8 mouse cellular contexts compared by ENCODE assay signal in genomic region chr15:82165332-82166239, GRCm38 (mm10). TPM values are rescaled to one million over a fixed set of nuclear protein-coding genes. Genes with fewer than 3 reads are reported as not detected.
DNase-seq lines count a peak whose midpoint lies in the region; ATAC-seq and TF ChIP-seq lines count a peak whose summit lies in the region.
"Had no signal": no experiment of that assay in that cellular context is flagged by ENCODE, and none has a peak within 500 bp of the region (broad histone marks: within the 10 kb centered on the region; RNA-seq: fewer than 3 reads in every experiment).

No protein-coding gene starts in this region.

- DNase-seq in ZHBTc4 (ENCODE audit: low read depth, low spot score): peak; percentile 83
- peak; percentile 79 for DNase-seq in cerebellum, adult 9-11 months
- DNase-seq in gastrocnemius, adult 18-20 months (ENCODE audit: low spot score): peak; percentile 81
- DNase-seq in induced T-regulatory cell, adult 2 months (ENCODE audit: low read depth): peak; percentile 95
- peak; percentile 66 to 77 for DNase-seq in left cerebral cortex, adult 2 months (ENCODE audit: extremely low spot score in 1 of 2, low spot score in 2 of 2)
- DNase-seq in spleen, adult 2 months (ENCODE audit: low read depth in 1 of 2, low spot score in 2 of 2): peak in 1 of 2 experiments; percentile 89

- no peak; the same call in none of the 2 replicates for TF ChIP-seq CTCF in left cerebral cortex, adult 2 months (IDR thresholded peaks at IDR 0.05)
- TF ChIP-seq CTCF in spleen, adult 2 months (IDR thresholded peaks at IDR 0.05; ENCODE audit: extremely low read depth, insufficient read depth, insufficient read length, insufficient replicate concordance): peak; percentile 68; the same call in 1 of the 2 replicates

- intact Hi-C loops in left cerebral cortex, adult 2 months (cut with DNase I): loop anchor here (2.0 kb wide), 2 partner anchors 19 to 101 kb away; partner anchors contain the start of gene Srebf2

- peaks cover 56% of the 10 kb centered on the region for H3K4me1 ChIP-seq in spleen, adult 2 months (ENCODE audit: control insufficient read depth, insufficient read depth, insufficient read length)

- H3K27me3 ChIP-seq in spleen, adult 2 months (ENCODE audit: control insufficient read depth, insufficient read depth, low read length): no peaks in the 10 kb centered on the region
- H3K27me3 ChIP-seq: neural tube, embryonic 12.5 days had no signal

- no peak overlapping the region for H3K4me3 ChIP-seq in left cerebral cortex, adult 2 months
- H3K4me3 ChIP-seq in spleen, adult 2 months (ENCODE audit: extremely low read depth, insufficient read depth, insufficient read length): no peak overlapping the region
- H3K4me3 ChIP-seq: neural tube, embryonic 12.5 days had no signal

- H3K27ac ChIP-seq in left cerebral cortex, adult 2 months: no peak overlapping the region; the same call in 1 of the 2 replicates
- peak overlapping the region; percentile 100 for H3K27ac ChIP-seq in spleen, adult 2 months (ENCODE audit: insufficient read depth, low read length)
- H3K27ac ChIP-seq: neural tube, embryonic 12.5 days had no signal

- peaks cover 10% of the 10 kb centered on the region for H3K36me3 ChIP-seq in spleen, adult 2 months (ENCODE audit: control insufficient read depth, insufficient read depth, low read length)

- 22% methylated on average over 8 of the region's 8 CpGs for WGBS in spleen, adult 2 months

- no peak for TF ChIP-seq POLR2A in spleen, adult 2 months (IDR thresholded peaks at IDR 0.05; ENCODE audit: low read depth, low read length)

- ATAC-seq in megakaryocyte progenitor cell, adult 5-6 weeks (replicated peaks; ENCODE audit: poor library complexity): peak; percentile 74

RNA-seq across cellular contexts. Expression of gene Srebf2, which starts 18.6 kb away (rescaled TPM):
- 10 to 100 TPM in 1 of 2 experiments, 1 to 10 TPM in 1; 9.9 to 12.9 TPM for total RNA-seq in gastrocnemius, adult 18-20 months (2021)
- total RNA-seq in left cerebral cortex, adult 2 months (2021): 100 to 1,000 TPM; 187 to 202 TPM
- 24.7 and 28.3 TPM in 2 replicates for total RNA-seq in megakaryocyte progenitor cell, adult 5-6 weeks (2015)
- 21.0 and 23.7 TPM in 2 replicates for total RNA-seq in megakaryocyte progenitor cell, adult 5-6 weeks (2017)
- 204 and 317 TPM in 2 replicates for polyA plus RNA-seq in spleen, adult 2 months (2012; rRNA removed)

RNA-seq across cellular contexts. Expression of gene Ccdc134, which starts 37.9 kb away (rescaled TPM):
- total RNA-seq in gastrocnemius, adult 18-20 months (2021): 10 to 100 TPM in 1 of 2 experiments, 1 to 10 TPM in 1; 8.8 to 10.1 TPM
- 10 to 100 TPM; 11.2 to 18.3 TPM for total RNA-seq in left cerebral cortex, adult 2 months (2021)
- total RNA-seq in megakaryocyte progenitor cell, adult 5-6 weeks (2015): 5.5 and 10.4 TPM in 2 replicates
- 19.6 and 29.7 TPM in 2 replicates for total RNA-seq in megakaryocyte progenitor cell, adult 5-6 weeks (2017)
- 16.2 and 16.7 TPM in 2 replicates for polyA plus RNA-seq in spleen, adult 2 months (2012; rRNA removed)

RNA-seq across cellular contexts. Expression of gene Shisa8, which starts 47.0 kb away (rescaled TPM):
- not detected for total RNA-seq in gastrocnemius, adult 18-20 months (2021)
- 1 to 10 TPM; 2.1 to 2.7 TPM for total RNA-seq in left cerebral cortex, adult 2 months (2021)
- 0.10 and 0.12 TPM in 2 replicates for total RNA-seq in megakaryocyte progenitor cell, adult 5-6 weeks (2015)
- total RNA-seq in megakaryocyte progenitor cell, adult 5-6 weeks (2017): 0.27 and 3.2 TPM in 2 replicates
- 5.4 and 14.7 TPM in 2 replicates for polyA plus RNA-seq in spleen, adult 2 months (2012; rRNA removed)

RNA-seq across cellular contexts. Expression of gene Tnfrsf13c, which starts 58.6 kb away (rescaled TPM):
- total RNA-seq in gastrocnemius, adult 18-20 months (2021): not detected
- total RNA-seq in left cerebral cortex, adult 2 months (2021): under 1 TPM; 0.29 to 0.47 TPM
- 2.1 and 2.4 TPM in 2 replicates for total RNA-seq in megakaryocyte progenitor cell, adult 5-6 weeks (2015)
- 0.34 and 0.92 TPM in 2 replicates for total RNA-seq in megakaryocyte progenitor cell, adult 5-6 weeks (2017)
- 120 and 179 TPM in 2 replicates for polyA plus RNA-seq in spleen, adult 2 months (2012; rRNA removed)

Comparison
In these comparisons a context has a peak if more than half of its experiments do, and no peak if none do; other contexts are left out.
1. RNA of gene Srebf2, which starts 18.6 kb away (total RNA-seq): 187 to 202 TPM in left cerebral cortex, adult 2 months; 21.0 to 28.3 TPM in megakaryocyte progenitor cell, adult 5-6 weeks and 9.9 to 12.9 TPM in gastrocnemius, adult 18-20 months; every median in the first group is over 4 times any median in the second.